Mouse (Mus musculus) lung, embryonic 15.5 days (tissue): Measurements from ENCODE around the gene Adnp. TPM values are rescaled to one million over a fixed set of nuclear protein-coding genes. Genes with fewer than 3 reads are reported as not detected.

Experiments
- ATAC-seq: fragments of 200-750 bp; cut with Nextera tagmentation; 2 replicates; pipeline ENCODE4 v1.8.0; 2017; ENCODE audit warnings: moderate number of reproducible peaks, borderline replicate concordance; ENCODE audit not compliant: low FRiP score, low TSS enrichment; ENCODE audit errors: extremely low read depth
- H3K27ac ChIP-seq: fragments of 300-500 bp; sonication (generic); 2 replicates; pipeline ENCODE4 v1.5.1; 2015; ENCODE audit warnings: moderate library complexity, mild to moderate bottlenecking, inconsistent platforms
- H3K27me3 ChIP-seq: fragments of 300-500 bp; sonication (generic); 2 replicates; pipeline ENCODE4 v1.6.1; 2015; ENCODE audit warnings: inconsistent platforms
- H3K36me3 ChIP-seq: fragments of 300-500 bp; sonication (generic); 2 replicates; pipeline ENCODE4 v1.6.1; 2015; ENCODE audit warnings: inconsistent platforms
- H3K4me1 ChIP-seq: fragments of 300-500 bp; sonication (generic); 2 replicates; pipeline ENCODE4 v1.6.1; 2015; ENCODE audit warnings: inconsistent platforms
- H3K4me2 ChIP-seq: fragments of 300-500 bp; sonication (generic); 2 replicates; pipeline ENCODE4 v1.6.1; 2015; ENCODE audit warnings: inconsistent platforms, mild to moderate bottlenecking, moderate library complexity
- H3K4me3 ChIP-seq: fragments of 300-500 bp; sonication (generic); 2 replicates; pipeline ENCODE4 v1.5.1; 2015; ENCODE audit warnings: mild to moderate bottlenecking, inconsistent platforms
- H3K9ac ChIP-seq: fragments of 300-500 bp; sonication (generic); 2 replicates; pipeline ENCODE4 v1.6.1; 2015; ENCODE audit warnings: inconsistent platforms
- H3K9me3 ChIP-seq: fragments of 300-500 bp; sonication (generic); 2 replicates; pipeline ENCODE4 v1.6.1; 2016; ENCODE audit warnings: inconsistent platforms
- WGBS: fragments of 180-500 bp; shearing (Covaris S2); methylation state at CpG from one replicate; pipeline ENCODE4 v1.1.7; 2015; 5-methylcytosine and 5-hydroxymethylcytosine counted together
- microRNA-seq: library from miRNA; unstranded; fragments of <30 nt; microRNA quantifications from one replicate; pipeline ENCODE4, GENCODE M21; 2016
- polyA plus RNA-seq: library from polyadenylated mRNA; unstranded; fragments of >200 nt; fragmentation: Nextera tagmentation; extraction: Ambion mirVana; gene quantifications from 2 replicates; pipeline ENCODE4 v1.2.1, GENCODE M21; 2015

Adnp gene
- polyA plus RNA-seq, 1 experiment from 2014 or later, result 9.3 TPM

DNA sequence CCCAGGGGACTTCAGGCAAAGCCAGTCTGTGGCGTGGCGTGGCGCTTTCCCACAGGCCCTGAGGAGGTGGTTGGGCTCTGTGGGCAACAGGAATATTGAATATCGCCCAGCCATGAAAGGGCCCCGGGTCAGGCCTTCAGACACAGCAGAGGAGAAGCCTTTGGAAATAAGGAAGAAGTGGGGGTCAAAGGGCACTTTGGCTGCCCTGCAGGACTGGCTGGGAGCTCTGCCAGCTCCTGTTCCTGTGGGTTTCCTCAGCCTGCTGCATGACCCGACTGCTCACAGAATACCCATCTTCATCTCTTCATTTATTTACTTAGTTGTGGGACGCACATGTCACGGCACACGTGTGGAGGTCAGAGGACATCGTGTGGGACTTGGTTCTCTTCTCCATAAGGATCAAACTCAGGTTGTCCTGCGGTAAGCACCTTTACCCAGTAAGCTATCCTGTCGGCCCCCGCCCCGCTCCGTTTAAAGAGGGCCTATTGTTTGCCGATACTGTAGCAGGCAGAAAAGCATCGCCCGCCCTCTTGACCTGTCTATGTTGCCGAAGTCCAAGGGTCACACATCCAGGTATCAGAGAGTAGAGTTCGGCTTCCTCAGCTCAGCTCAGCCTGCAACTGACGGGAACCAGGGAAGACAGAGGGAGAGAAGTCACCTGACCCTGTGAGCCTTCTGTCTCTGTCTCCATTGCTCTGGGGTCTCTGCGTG, 59.0 kb downstream of the Adnp start:
- peaks cover 17% of the 10 kb centered on the region for H3K4me1 ChIP-seq
- no peak overlapping the region for H3K4me3 ChIP-seq
- H3K36me3 ChIP-seq, result no peaks in the 10 kb centered on the region
- ATAC-seq, result no peak
- no peaks in the 10 kb centered on the region for H3K9me3 ChIP-seq
- no peak overlapping the region for H3K4me2 ChIP-seq
- H3K27ac ChIP-seq, result no peak overlapping the region
- WGBS, result 57% methylated on average over 22 of the region's 22 CpGs
- no peaks in the 10 kb centered on the region for H3K27me3 ChIP-seq
- no peak overlapping the region for H3K9ac ChIP-seq

DNA sequence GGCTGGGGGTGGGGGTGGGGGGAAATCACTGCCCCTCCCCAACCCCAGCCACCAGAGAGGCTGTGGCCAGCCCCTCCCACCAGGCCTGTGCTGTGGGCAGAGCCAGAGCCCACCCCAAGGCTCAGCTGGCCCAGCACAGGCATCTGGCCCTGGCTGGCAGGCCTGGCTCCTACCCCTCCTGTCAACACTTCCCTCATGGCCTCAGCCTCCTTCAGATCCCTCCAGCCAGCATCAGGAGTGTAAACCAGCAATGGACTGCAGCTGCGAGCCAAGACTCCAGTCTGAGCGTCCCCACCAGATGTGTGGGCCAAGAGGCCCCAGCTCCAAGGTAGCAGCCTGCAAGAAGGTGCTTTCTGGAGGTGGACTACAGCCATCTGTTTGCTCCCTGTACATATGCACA, 61.5 kb downstream of the Adnp start:
- WGBS, result 31% methylated on average over 2 of the region's 2 CpGs
- Histone ChIP-seq H3K27me3 (no peaks in the 10 kb centered on the region), H3K27ac (peak overlapping the region; percentile 47; the same call in 1 of the 2 replicates), H3K4me2 (no peak overlapping the region), H3K36me3 (no peaks in the 10 kb centered on the region), H3K9me3 (no peaks in the 10 kb centered on the region), H3K4me3 (no peak overlapping the region), H3K4me1 (peaks cover 17% of the 10 kb centered on the region), H3K9ac (no peak overlapping the region)
- peak; percentile 76 for ATAC-seq

DNA sequence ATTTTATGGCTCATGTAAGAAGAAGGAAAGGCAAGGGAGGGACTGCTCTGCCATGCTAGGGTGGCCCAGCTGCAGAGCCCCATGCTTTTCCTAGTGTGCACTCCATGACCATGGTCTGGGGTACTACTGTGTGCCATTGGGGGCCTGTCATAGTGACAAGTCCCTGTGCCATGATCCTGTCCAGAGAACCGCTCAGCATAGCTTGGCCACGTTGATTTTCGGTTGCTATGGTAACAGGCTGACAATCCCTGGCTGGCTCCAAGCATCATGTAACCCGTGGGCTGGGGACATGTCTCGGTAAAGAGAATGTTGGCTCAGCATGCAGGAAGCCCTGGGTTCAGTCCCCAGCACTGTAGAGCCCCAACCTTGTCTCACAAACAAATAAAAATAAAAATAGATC, 63.1 kb downstream of the Adnp start:
- Histone ChIP-seq H3K4me2 (no peak overlapping the region), H3K27ac (no peak overlapping the region), H3K36me3 (no peaks in the 10 kb centered on the region), H3K9me3 (no peaks in the 10 kb centered on the region), H3K4me1 (peaks cover 17% of the 10 kb centered on the region), H3K27me3 (no peaks in the 10 kb centered on the region), H3K9ac (no peak overlapping the region), H3K4me3 (no peak overlapping the region)
- ATAC-seq, result no peak
- 34% methylated on average over 5 of the region's 5 CpGs for WGBS

DNA sequence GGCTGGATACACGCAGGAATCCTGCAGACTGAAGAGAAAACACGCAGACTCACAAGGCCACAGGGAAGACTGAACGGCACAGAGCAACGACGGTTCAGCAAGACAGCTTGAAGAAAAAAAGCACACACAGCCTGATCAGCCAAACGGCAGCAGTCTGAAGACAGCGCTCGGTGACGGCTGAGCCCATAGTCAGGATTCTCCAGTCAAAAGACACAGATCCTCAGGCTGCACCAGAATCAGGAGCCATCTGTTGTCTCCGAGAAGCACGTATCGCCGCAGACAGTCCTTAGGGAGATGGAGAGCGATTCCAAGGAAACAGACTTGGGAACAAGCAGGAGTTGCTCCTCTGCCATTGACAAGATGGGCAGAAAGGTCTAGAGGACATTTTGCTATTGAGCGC, 69.8 kb downstream of the Adnp start:
- WGBS, result 71% methylated on average over 15 of the region's 15 CpGs
- Histone ChIP-seq H3K27ac (no peak overlapping the region), H3K9me3 (no peaks in the 10 kb centered on the region), H3K4me3 (no peak overlapping the region), H3K27me3 (no peaks in the 10 kb centered on the region), H3K4me1 (no peaks in the 10 kb centered on the region), H3K9ac (no peak overlapping the region), H3K36me3 (no peaks in the 10 kb centered on the region), H3K4me2 (no peak overlapping the region)
- no peak for ATAC-seq

Small RNA genes lying within 50 kb of the gene (microRNA-seq; reads per million reads assigned to microRNA genes)
- gene Gm24561, result not detected

Other genes starting within 250 kb of the Adnp start
- gene Ripor3, start 196.5 kb downstream of the Adnp start, polyA plus RNA-seq, result 2.3 TPM in 2 replicates
- gene Pard6b, start 126.1 kb downstream of the Adnp start, polyA plus RNA-seq, result 10.8 and 12.8 TPM in 2 replicates
- gene Gm20716, start 23.3 kb upstream of the Adnp start, polyA plus RNA-seq, result 16.7 and 19.5 TPM in 2 replicates
- gene Dpm1, start 23.5 kb upstream of the Adnp start, polyA plus RNA-seq, result 91.7 and 91.9 TPM in 2 replicates
- 6.8 and 7.8 TPM in 2 replicates for gene Mocs3, start 23.5 kb upstream of the Adnp start, polyA plus RNA-seq
- 0.26 and 0.35 TPM in 2 replicates for gene Kcng1, start 74.6 kb upstream of the Adnp start, polyA plus RNA-seq